Mouse (Mus musculus) mature B cell (primary cell): ENCODE measurements around the gene Cdhr2.

Experiments
- in situ Hi-C: fragments of 300-500 bp; cut with MboI; formaldehyde crosslinking; loops from 2 replicates; pipeline ENCODE4 v1.14.3; 2019

Gene Cdhr2

GRCm38 (mm10) chr13:54701243-54701642, at the start of gene Cdhr2:
Gene Cdhr2 (plus strand): TSS chr13:54701461.
- in situ Hi-C loops, result no loop called here

- in situ Hi-C loops, result no loop called here
Observed at GRCm38 (mm10) chr13:54660877-54661276, 40.4 kb upstream of the Cdhr2 start.

- in situ Hi-C loops, result no loop called here
Observed at GRCm38 (mm10) chr13:54661358-54661757, 39.9 kb upstream of the Cdhr2 start.

- in situ Hi-C loops, result no loop called here
Observed at GRCm38 (mm10) chr13:54663999-54664398, 37.3 kb upstream of the Cdhr2 start.

GRCm38 (mm10) chr13:54664509-54664908, 36.8 kb upstream of the Cdhr2 start:
- in situ Hi-C loops, result no loop called here

- in situ Hi-C loops, result no loop called here
Observed at GRCm38 (mm10) chr13:54665062-54665461, 36.2 kb upstream of the Cdhr2 start.

GRCm38 (mm10) chr13:54670491-54670890, 30.8 kb upstream of the Cdhr2 start:
- in situ Hi-C loops, result no loop called here

- in situ Hi-C loops, result no loop called here
Observed at GRCm38 (mm10) chr13:54675895-54676590, 25.2 kb upstream of the Cdhr2 start.

GRCm38 (mm10) chr13:54678263-54678662, 23.0 kb upstream of the Cdhr2 start:
- in situ Hi-C loops, result no loop called here

GRCm38 (mm10) chr13:54680184-54680853, 20.9 kb upstream of the Cdhr2 start:
- in situ Hi-C loops, result no loop called here

- in situ Hi-C loops, result no loop called here
Observed at GRCm38 (mm10) chr13:54681291-54681690, 20.0 kb upstream of the Cdhr2 start.

GRCm38 (mm10) chr13:54683301-54683700, 18.0 kb upstream of the Cdhr2 start:
- in situ Hi-C loops, result no loop called here

- in situ Hi-C loops, result no loop called here
Observed at GRCm38 (mm10) chr13:54684140-54684896, 16.9 kb upstream of the Cdhr2 start.

- in situ Hi-C loops, result no loop called here
Observed at GRCm38 (mm10) chr13:54685174-54685573, 16.1 kb upstream of the Cdhr2 start.

- in situ Hi-C loops, result no loop called here
Observed at GRCm38 (mm10) chr13:54686139-54687053, 14.9 kb upstream of the Cdhr2 start.

GRCm38 (mm10) chr13:54687096-54687495, 14.2 kb upstream of the Cdhr2 start:
- in situ Hi-C loops, result no loop called here

- in situ Hi-C loops, result no loop called here
Observed at GRCm38 (mm10) chr13:54687575-54688424, 13.5 kb upstream of the Cdhr2 start.

GRCm38 (mm10) chr13:54690151-54690740, 11.0 kb upstream of the Cdhr2 start:
- in situ Hi-C loops, result no loop called here

- in situ Hi-C loops, result no loop called here
Observed at GRCm38 (mm10) chr13:54691737-54692136, 9.5 kb upstream of the Cdhr2 start.
